ENCODE assay signal across 9 mouse cellular contexts in the genomic region with DNA sequence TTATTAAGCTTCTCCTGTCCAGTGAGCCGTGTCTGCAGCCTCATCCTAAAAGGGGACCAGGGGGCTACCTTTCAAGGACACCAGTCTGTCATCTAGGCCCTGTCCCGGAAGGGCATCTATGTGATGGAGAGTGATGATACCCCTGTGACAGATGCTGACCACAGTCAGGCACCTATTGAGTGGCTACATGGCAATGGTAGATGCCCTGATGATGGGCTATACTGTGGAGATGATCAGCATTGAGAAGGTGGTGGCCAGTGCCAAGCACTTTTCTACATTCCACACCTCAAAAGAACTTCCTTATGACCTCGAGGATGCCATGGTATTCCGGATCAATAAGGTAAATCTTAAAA.
DNase-seq lines count a peak whose midpoint lies in the region; ATAC-seq lines count a peak whose summit lies in the region.
"Had no signal": no experiment of that assay in that cellular context is flagged by ENCODE, and none has a peak within 500 bp of the region (broad histone marks: within the 10 kb centered on the region; RNA-seq: fewer than 3 reads in every experiment).

No protein-coding gene starts in this region.

- 0 out of 2 replicates have a peak, but pooled peaks cover 2% of the 10 kb centered on the region for H3K27me3 ChIP-seq in heart, embryonic 16.5 days (ENCODE audit: control insufficient read depth, insufficient read depth, low read length)
- H3K27me3 ChIP-seq in embryonic facial prominence, embryonic 11.5 days (ENCODE audit: control insufficient read depth, insufficient read depth, low read length), result no peaks in the 10 kb centered on the region
- peaks cover 16% of the 10 kb centered on the region for H3K27me3 ChIP-seq in hindbrain, embryonic 10.5 days (ENCODE audit: insufficient read depth, poor library complexity, severe bottlenecking)
- peaks cover 4% of the 10 kb centered on the region; the same call in 1 of the 2 replicates for H3K27me3 ChIP-seq in midbrain, embryonic 11.5 days (ENCODE audit: control insufficient read depth, insufficient read depth, low read length)

- peaks cover 3% of the 10 kb centered on the region for H3K4me1 ChIP-seq in heart, embryonic 16.5 days (ENCODE audit: control insufficient read depth, insufficient read depth, low read length)
- no peaks in the 10 kb centered on the region for H3K4me1 ChIP-seq in embryonic facial prominence, embryonic 11.5 days (ENCODE audit: control insufficient read depth, insufficient read depth, low read length)
- peaks cover 11% of the 10 kb centered on the region for H3K4me1 ChIP-seq in hindbrain, embryonic 10.5 days (replicated peaks)
- no peaks in the 10 kb centered on the region; the same call in 1 of the 2 replicates for H3K4me1 ChIP-seq in midbrain, embryonic 11.5 days (ENCODE audit: control insufficient read depth, insufficient read depth, low read length)

- DNase-seq in heart, postnatal 36 days, result no peak
- no peak for DNase-seq in embryonic facial prominence, embryonic 11.5 days (ENCODE audit: low spot score)
- DNase-seq in hindbrain, embryonic 10.5 days (ENCODE audit: low spot score), result no peak
- peak; percentile 85 for DNase-seq in midbrain, embryonic 11.5 days (ENCODE audit: low spot score, missing footprints)
- no peak for DNase-seq in adrenal gland, postnatal 10 days
- DNase-seq in layer of hippocampus, adult 9-10 months (ENCODE audit: low spot score), result no peak
- DNase-seq in left cerebral cortex, postnatal 14 days (ENCODE audit: low spot score in 2 of 2), result no peak

- no peak overlapping the region for H3K9ac ChIP-seq in heart, embryonic 16.5 days (ENCODE audit: low read length)
- peak overlapping the region; percentile 85 for H3K9ac ChIP-seq in embryonic facial prominence, embryonic 11.5 days (replicated peaks; ENCODE audit: low read length)
- H3K9ac ChIP-seq in midbrain, embryonic 11.5 days (ENCODE audit: low read length), result peak overlapping the region; percentile 71

- H3K9me3 ChIP-seq in heart, embryonic 16.5 days (replicated peaks; ENCODE audit: control insufficient read depth, low read length), result no peaks in the 10 kb centered on the region
- H3K9me3 ChIP-seq in embryonic facial prominence, embryonic 11.5 days (replicated peaks; ENCODE audit: control insufficient read depth, low read length), result no peaks in the 10 kb centered on the region
- no peaks in the 10 kb centered on the region; the same call in 1 of the 2 replicates for H3K9me3 ChIP-seq in hindbrain, embryonic 10.5 days
- no peaks in the 10 kb centered on the region for H3K9me3 ChIP-seq in midbrain, embryonic 11.5 days (ENCODE audit: control insufficient read depth, low read length)

- WGBS in heart, embryonic 16.5 days, result 88% methylated on average over 4 of the region's 4 CpGs
- 82% methylated on average over 4 of the region's 4 CpGs for WGBS in embryonic facial prominence, embryonic 11.5 days
- WGBS in hindbrain, embryonic 10.5 days, result 86% methylated on average over 4 of the region's 4 CpGs
- 81% methylated on average over 4 of the region's 4 CpGs for WGBS in midbrain, embryonic 11.5 days

- ATAC-seq in heart, embryonic 16.5 days (replicated peaks; ENCODE audit: extremely low read depth, insufficient read depth, low FRiP score), result no peak
- no peak for ATAC-seq in embryonic facial prominence, embryonic 11.5 days (replicated peaks; ENCODE audit: insufficient number of reproducible peaks, low FRiP score, low TSS enrichment, low read depth)
- peak; percentile 38; the same call in 1 of the 2 replicates for ATAC-seq in midbrain, embryonic 11.5 days (ENCODE audit: low FRiP score)

- intact Hi-C loops in heart, postnatal 36 days (cut with DNase I), result no loop called here
- intact Hi-C loops in left cerebral cortex, postnatal 14 days (cut with DNase I), result loop anchor here (10.0 kb wide), 1 partner anchor 66 kb away; no protein-coding TSS in a partner anchor

- no peaks in the 10 kb centered on the region for H3K36me3 ChIP-seq in heart, embryonic 16.5 days (ENCODE audit: control insufficient read depth, insufficient read depth)
- H3K36me3 ChIP-seq in embryonic facial prominence, embryonic 11.5 days (replicated peaks; ENCODE audit: control insufficient read depth, insufficient read depth, low read depth, low read length), result no peaks in the 10 kb centered on the region
- peaks cover 18% of the 10 kb centered on the region; the same call in 1 of the 2 replicates for H3K36me3 ChIP-seq in hindbrain, embryonic 10.5 days
- no peaks in the 10 kb centered on the region; the same call in 1 of the 2 replicates for H3K36me3 ChIP-seq in midbrain, embryonic 11.5 days (ENCODE audit: control insufficient read depth, insufficient read depth, low read length)

- H3K4me3 ChIP-seq in heart, embryonic 16.5 days (ENCODE audit: low read length), result no peak overlapping the region; the same call in none of the 2 replicates
- H3K4me3 ChIP-seq in embryonic facial prominence, embryonic 11.5 days (ENCODE audit: low read depth, low read length), result no peak overlapping the region
- peak overlapping the region; percentile 54 for H3K4me3 ChIP-seq in hindbrain, embryonic 10.5 days
- no peak overlapping the region; the same call in 1 of the 2 replicates for H3K4me3 ChIP-seq in midbrain, embryonic 11.5 days (ENCODE audit: low read depth, low read length)

- H3K27ac ChIP-seq in heart, embryonic 16.5 days (ENCODE audit: low read length), result no peak overlapping the region
- no peak overlapping the region for H3K27ac ChIP-seq in embryonic facial prominence, embryonic 11.5 days (replicated peaks; ENCODE audit: low read depth, low read length)
- H3K27ac ChIP-seq in hindbrain, embryonic 10.5 days, result peak overlapping the region; percentile 89
- no peak overlapping the region for H3K27ac ChIP-seq in midbrain, embryonic 11.5 days (ENCODE audit: low read depth, low read length)
- H3K27ac ChIP-seq: macrophage had no signal

- peak overlapping the region; percentile 77 for H3K4me2 ChIP-seq in heart, embryonic 16.5 days (ENCODE audit: low read depth, low read length)
- no peak overlapping the region for H3K4me2 ChIP-seq in embryonic facial prominence, embryonic 11.5 days (ENCODE audit: low read depth, low read length)
- H3K4me2 ChIP-seq in midbrain, embryonic 11.5 days, result peak overlapping the region; percentile 51
